Mouse (Mus musculus): ENCODE measurements at regions not wholly inside any gene's neighbourhood (a gene's known extent, or its start where the extent isn't known, plus 50 kb on each side); places are given as distances from the start of the nearest gene placed in this dataset.

- no peak for ATAC-seq (ENCODE audit: insufficient number of reproducible peaks, low FRiP score, low TSS enrichment)
These were observed 146.7 kb downstream of the Pax3 start for GRCm38 (mm10) chr1:78050231-78050630.

GRCm38 (mm10) chr1:78032336-78032735 is 164.6 kb downstream of the Pax3 start:
- ATAC-seq (ENCODE audit: insufficient number of reproducible peaks, low FRiP score, low TSS enrichment), result no peak

GRCm38 (mm10) chr1:78021766-78022165 is 175.2 kb downstream of the Pax3 start:
- ATAC-seq (ENCODE audit: insufficient number of reproducible peaks, low FRiP score, low TSS enrichment), result no peak

GRCm38 (mm10) chr1:78021014-78021413 is 175.9 kb downstream of the Pax3 start:
- no peak for ATAC-seq (ENCODE audit: insufficient number of reproducible peaks, low FRiP score, low TSS enrichment)

- no peak for ATAC-seq (ENCODE audit: insufficient number of reproducible peaks, low FRiP score, low TSS enrichment)
These were observed 178.9 kb downstream of the Pax3 start for GRCm38 (mm10) chr1:78017949-78018617.

- ATAC-seq (ENCODE audit: insufficient number of reproducible peaks, low FRiP score, low TSS enrichment), result no peak
These were observed 180.2 kb downstream of the Pax3 start for GRCm38 (mm10) chr1:78016541-78017267.

GRCm38 (mm10) chr1:78015999-78016398 is 180.9 kb downstream of the Pax3 start:
- no peak for ATAC-seq (ENCODE audit: insufficient number of reproducible peaks, low FRiP score, low TSS enrichment)

GRCm38 (mm10) chr1:78013396-78013795 is 183.5 kb downstream of the Pax3 start:
- no peak for ATAC-seq (ENCODE audit: insufficient number of reproducible peaks, low FRiP score, low TSS enrichment)

- ATAC-seq (ENCODE audit: insufficient number of reproducible peaks, low FRiP score, low TSS enrichment), result no peak
These were observed 188.0 kb downstream of the Pax3 start for GRCm38 (mm10) chr1:78008811-78009410.

GRCm38 (mm10) chr1:78004376-78004775 is 192.6 kb downstream of the Pax3 start:
- no peak for ATAC-seq (ENCODE audit: insufficient number of reproducible peaks, low FRiP score, low TSS enrichment)

GRCm38 (mm10) chr1:77998727-77999126 is 198.2 kb downstream of the Pax3 start:
- ATAC-seq (ENCODE audit: insufficient number of reproducible peaks, low FRiP score, low TSS enrichment), result no peak

GRCm38 (mm10) chr1:77981528-77981927 is 215.4 kb downstream of the Pax3 start:
- no peak for ATAC-seq (ENCODE audit: insufficient number of reproducible peaks, low FRiP score, low TSS enrichment)

- peak; percentile 87 for ATAC-seq (ENCODE audit: insufficient number of reproducible peaks, low FRiP score, low TSS enrichment)
These were observed 218.2 kb downstream of the Pax3 start for GRCm38 (mm10) chr1:77978696-77979095.

GRCm38 (mm10) chr1:77975941-77976340 is 221.0 kb downstream of the Pax3 start:
- ATAC-seq (ENCODE audit: insufficient number of reproducible peaks, low FRiP score, low TSS enrichment), result no peak

- no peak for ATAC-seq (ENCODE audit: insufficient number of reproducible peaks, low FRiP score, low TSS enrichment)
These were observed 224.6 kb downstream of the Pax3 start for GRCm38 (mm10) chr1:77972301-77972717.

GRCm38 (mm10) chr1:77964656-77965335 is 232.1 kb downstream of the Pax3 start:
- no peak for ATAC-seq (ENCODE audit: insufficient number of reproducible peaks, low FRiP score, low TSS enrichment)

GRCm38 (mm10) chr1:77959309-77959708 is 237.6 kb downstream of the Pax3 start:
- ATAC-seq (ENCODE audit: insufficient number of reproducible peaks, low FRiP score, low TSS enrichment), result no peak

GRCm38 (mm10) chr1:77957156-77957767 is 239.7 kb downstream of the Pax3 start:
- no peak for ATAC-seq (ENCODE audit: insufficient number of reproducible peaks, low FRiP score, low TSS enrichment)

GRCm38 (mm10) chr1:77947894-77948293 is 249.0 kb downstream of the Pax3 start:
- no peak for ATAC-seq (ENCODE audit: insufficient number of reproducible peaks, low FRiP score, low TSS enrichment)

- no peak for ATAC-seq (ENCODE audit: insufficient number of reproducible peaks, low FRiP score, low TSS enrichment)
These were observed 252.6 kb downstream of the Pax3 start for GRCm38 (mm10) chr1:77944327-77944645.
